Mouse (Mus musculus) E14TG2a.4 (cell line): ENCODE results near the gene Dlx3.

Experiments used
- H3K27me3 ChIP-seq: 2 replicates; pipeline ENCODE4 v1.6.1; 2014; ENCODE audit warnings: low read length, control low read depth; ENCODE audit not compliant: insufficient read depth
- H3K36me3 ChIP-seq: 2 replicates; pipeline ENCODE4 v1.6.1; 2014; ENCODE audit warnings: low read length, control low read depth; ENCODE audit not compliant: insufficient read depth
- H3K4me1 ChIP-seq: replicated peaks from 2 replicates; pipeline ENCODE4 v1.6.1; 2014; ENCODE audit warnings: low read depth, low read length, control low read depth
- H3K4me3 ChIP-seq: replicated peaks from 2 replicates; pipeline ENCODE4 v1.5.1; 2014; ENCODE audit warnings: mild to moderate bottlenecking, low read length
- H3K9me3 ChIP-seq: 2 replicates; pipeline ENCODE4 v1.6.1; 2014; ENCODE audit warnings: low read length, control low read depth
- CTCF ChIP-seq: conservative IDR thresholded peaks from 2 replicates; pipeline ENCODE4 v1.5.1; 2014; ENCODE audit warnings: low read length
- NANOG ChIP-seq: IDR thresholded peaks from 2 replicates; pipeline ENCODE4 v1.6.1; 2014; ENCODE audit warnings: borderline replicate concordance, low read length, mixed read lengths
- POU5F1 ChIP-seq: IDR thresholded peaks from 2 replicates; pipeline ENCODE4 v1.6.1; 2014; ENCODE audit warnings: low read length, borderline replicate concordance

Gene Dlx3

GRCm38 (mm10) chr11:95075197-95076040 lies 44.5 kb upstream of the Dlx3 start:
- Histone ChIP-seq H3K4me3 (peak overlapping the region; percentile 82), H3K9me3 (no peaks in the 10 kb centered on the region), H3K36me3 (no peaks in the 10 kb centered on the region), H3K27me3 (peaks cover 87% of the 10 kb centered on the region), H3K4me1 (peaks cover 85% of the 10 kb centered on the region)
- no peak for TF ChIP-seq CTCF
- TF ChIP-seq POU5F1: no peak
- TF ChIP-seq NANOG: no peak

- peaks cover 83% of the 10 kb centered on the region for H3K4me1 ChIP-seq
- H3K4me3 ChIP-seq: peak overlapping the region; percentile 82
- H3K36me3 ChIP-seq: no peaks in the 10 kb centered on the region
- peaks cover 94% of the 10 kb centered on the region for H3K27me3 ChIP-seq
- H3K9me3 ChIP-seq: no peaks in the 10 kb centered on the region
- TF ChIP-seq CTCF (no peak), NANOG (no peak), POU5F1 (no peak)
Measured at GRCm38 (mm10) chr11:95076041-95076535, 43.8 kb upstream of the Dlx3 start.

- Histone ChIP-seq H3K4me1 (peaks cover 78% of the 10 kb centered on the region), H3K27me3 (peaks cover 93% of the 10 kb centered on the region), H3K4me3 (peak within 1 kb of the TSS; percentile 82), H3K36me3 (no peaks in the 10 kb centered on the region), H3K9me3 (no peaks in the 10 kb centered on the region)
- TF ChIP-seq CTCF (no peak), NANOG (no peak), POU5F1 (no peak)
Measured at GRCm38 (mm10) chr11:95076536-95077111, 43.3 kb upstream of the Dlx3 start, which contains the start of gene Itga3. Itga3 (minus strand) TSS chr11:95076801.

DNA sequence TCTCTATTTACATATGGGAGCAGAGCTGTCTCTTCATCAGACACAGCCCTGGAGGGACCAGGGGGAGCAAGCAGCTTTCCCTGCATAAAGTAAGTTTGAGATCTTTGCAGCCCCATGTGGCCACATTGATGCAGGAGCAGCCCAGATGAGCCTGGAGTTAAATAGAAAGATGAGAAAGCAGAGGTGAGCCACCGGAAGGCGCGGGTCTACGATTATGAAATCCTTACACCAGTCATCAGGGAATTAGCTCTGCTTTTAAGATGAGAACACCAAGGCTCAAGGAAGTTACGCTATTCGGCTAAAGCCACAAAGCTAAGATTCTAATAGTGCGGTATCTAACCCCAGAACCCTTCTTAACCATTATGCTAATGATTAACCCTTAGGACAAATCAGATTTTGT lies 42.0 kb upstream of the Dlx3 start:
- no peak for TF ChIP-seq CTCF
- no peak for TF ChIP-seq POU5F1
- Histone ChIP-seq H3K9me3 (no peaks in the 10 kb centered on the region), H3K27me3 (peaks cover 95% of the 10 kb centered on the region), H3K36me3 (no peaks in the 10 kb centered on the region), H3K4me3 (no peak overlapping the region), H3K4me1 (peaks cover 70% of the 10 kb centered on the region)

- H3K4me3 ChIP-seq: no peak overlapping the region
- peaks cover 90% of the 10 kb centered on the region for H3K27me3 ChIP-seq
- H3K4me1 ChIP-seq: peaks cover 77% of the 10 kb centered on the region
- H3K36me3 ChIP-seq: no peaks in the 10 kb centered on the region
- no peaks in the 10 kb centered on the region for H3K9me3 ChIP-seq
- TF ChIP-seq POU5F1 (no peak), NANOG (no peak), CTCF (no peak)
Measured at GRCm38 (mm10) chr11:95079256-95079875, 40.6 kb upstream of the Dlx3 start.

DNA sequence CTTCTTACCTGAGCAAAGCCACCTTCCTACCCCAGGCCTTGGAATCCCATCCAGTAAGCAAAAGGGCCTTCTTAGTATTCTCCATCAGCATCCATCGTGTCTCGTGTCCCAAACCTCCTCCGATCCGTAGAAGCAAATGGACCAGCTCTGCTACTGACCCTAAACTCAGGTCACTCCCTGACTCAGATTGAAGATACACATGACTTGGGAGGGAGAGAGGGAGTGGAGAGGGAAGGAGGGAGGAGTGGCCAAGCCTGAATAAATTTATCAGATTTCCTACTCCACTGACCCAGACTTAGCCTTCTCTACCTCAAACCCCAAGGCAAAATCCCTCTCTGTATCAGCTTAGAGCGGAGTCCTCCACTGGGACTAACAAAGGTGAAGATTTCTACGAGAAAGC lies 39.1 kb upstream of the Dlx3 start:
- no peak for TF ChIP-seq NANOG
- H3K27me3 ChIP-seq: peaks cover 76% of the 10 kb centered on the region

GRCm38 (mm10) chr11:95082896-95083295 lies 37.0 kb upstream of the Dlx3 start:
- TF ChIP-seq CTCF: no peak
- no peak for TF ChIP-seq NANOG
- no peak for TF ChIP-seq POU5F1
- no peaks in the 10 kb centered on the region for H3K36me3 ChIP-seq
- peaks cover 82% of the 10 kb centered on the region for H3K4me1 ChIP-seq
- H3K4me3 ChIP-seq: no peak overlapping the region
- no peaks in the 10 kb centered on the region for H3K9me3 ChIP-seq
- H3K27me3 ChIP-seq: peaks cover 69% of the 10 kb centered on the region

More for the DNA sequence above, 39.1 kb upstream of the Dlx3 start:
- Histone ChIP-seq H3K4me1 (peaks cover 76% of the 10 kb centered on the region), H3K4me3 (no peak overlapping the region), H3K9me3 (no peaks in the 10 kb centered on the region), H3K36me3 (no peaks in the 10 kb centered on the region)

DNA sequence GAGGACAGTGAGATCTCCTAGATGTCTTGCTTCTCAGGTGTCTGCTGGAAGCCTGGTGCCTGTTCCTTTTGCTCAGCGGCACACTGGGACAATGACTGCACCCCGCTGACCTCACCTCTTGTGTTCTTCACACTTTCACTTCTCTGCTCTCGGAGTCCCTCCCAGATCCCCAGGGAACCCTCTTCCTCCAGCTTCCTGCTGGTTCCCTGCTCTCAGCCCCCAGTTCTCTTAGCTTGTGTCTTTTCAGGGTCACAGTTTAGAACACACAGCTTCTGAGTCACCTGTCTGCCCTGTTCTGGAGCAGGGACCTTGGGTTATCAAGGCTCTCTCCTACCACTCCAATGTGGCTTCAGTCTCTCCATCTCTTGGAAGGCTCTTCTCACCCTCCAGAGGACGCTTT lies 35.7 kb upstream of the Dlx3 start:
- Histone ChIP-seq H3K9me3 (no peaks in the 10 kb centered on the region), H3K36me3 (no peaks in the 10 kb centered on the region), H3K4me1 (peaks cover 82% of the 10 kb centered on the region), H3K4me3 (no peak overlapping the region), H3K27me3 (peaks cover 67% of the 10 kb centered on the region)
- no peak for TF ChIP-seq NANOG

DNA sequence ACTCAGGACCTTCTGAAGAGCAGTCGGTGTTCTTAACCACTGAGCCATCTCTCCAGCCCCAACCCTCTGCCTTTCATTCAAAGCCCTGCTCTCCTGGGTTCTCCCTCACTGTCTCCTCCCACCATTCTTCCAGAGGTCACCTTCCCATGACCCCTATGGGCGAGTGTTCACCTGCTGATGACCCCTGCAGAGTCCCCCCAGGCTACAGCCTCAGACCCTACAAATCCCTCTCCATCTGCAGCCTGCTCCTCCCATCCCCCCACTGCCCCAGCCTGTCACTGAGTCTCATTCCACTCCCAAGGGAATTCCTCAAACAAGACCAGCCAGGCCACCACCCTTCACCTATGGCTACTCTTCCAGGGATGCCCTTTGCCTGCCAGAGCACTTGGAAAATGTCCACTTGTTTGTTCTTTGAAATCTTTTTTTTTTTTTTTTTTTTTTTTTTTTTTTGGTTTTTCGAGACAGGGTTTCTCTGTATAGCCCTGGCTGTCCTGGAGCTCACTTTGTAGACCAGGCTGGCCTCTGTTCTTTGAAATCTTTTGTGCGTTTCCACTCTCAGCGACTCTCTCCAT lies 35.0 kb upstream of the Dlx3 start:
- Histone ChIP-seq H3K36me3 (no peaks in the 10 kb centered on the region), H3K9me3 (peaks cover 4% of the 10 kb centered on the region; the same call in 1 of the 2 replicates), H3K4me1 (peaks cover 78% of the 10 kb centered on the region), H3K27me3 (peaks cover 64% of the 10 kb centered on the region), H3K4me3 (no peak overlapping the region)
- TF ChIP-seq CTCF (no peak), NANOG (peak; percentile 20; the same call in 1 of the 2 replicates), POU5F1 (no peak)
